Mouse (Mus musculus): ENCODE data around the gene Sephs2. TPM values are rescaled to one million over a fixed set of nuclear protein-coding genes. Genes with fewer than 3 reads are reported as not detected.
A peak's percentile ranks its signal among the peaks of the same experiment; 100 is the strongest.
"Not testable (repeated sequence)": the region's sequence is repeated elsewhere in the genome, so short reads cannot be mapped to it uniquely, and the experiment has no call there.

Gene Sephs2
- polyA plus RNA-seq, 1 experiment from 2014 or later = 105 TPM

DNA sequence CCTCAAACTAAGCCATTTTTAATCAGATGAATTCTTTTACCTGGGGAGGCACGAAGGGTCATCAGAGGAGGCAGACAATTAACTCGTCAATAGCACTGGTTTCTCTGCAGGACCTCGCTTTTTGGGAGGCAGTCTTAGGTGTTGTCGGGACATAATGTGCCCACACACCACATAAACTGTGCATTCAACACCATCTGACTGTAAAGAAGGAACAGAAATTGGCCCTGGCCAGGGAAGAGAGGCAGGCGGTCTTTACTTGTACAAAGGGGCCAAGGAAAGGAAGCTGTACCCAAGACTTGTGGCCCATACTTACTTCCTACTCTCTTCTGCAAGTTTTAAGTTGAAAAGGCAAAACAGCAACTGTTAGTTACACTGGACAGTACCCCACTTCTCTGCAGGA lies 17.3 kb downstream of the Sephs2 start:
- Histone ChIP-seq H3K36me3 (ENCODE audit: insufficient read depth, low read length) (peaks cover 23% of the 10 kb centered on the region), H3K27ac (ENCODE audit: low read length) (no peak overlapping the region), H3K27me3 (ENCODE audit: insufficient read depth, low read length) (no peaks in the 10 kb centered on the region), H3K4me3 (ENCODE audit: low read length) (no peak overlapping the region), H3K9ac (replicated peaks; ENCODE audit: low read length) (no peak overlapping the region), H3K4me2 (replicated peaks; ENCODE audit: low read depth, low read length) (no peak overlapping the region), H3K9me3 (ENCODE audit: low read length) (no peaks in the 10 kb centered on the region), H3K4me1 (ENCODE audit: insufficient read depth, low read length) (peaks cover 23% of the 10 kb centered on the region)
- no peak for ATAC-seq (ENCODE audit: low FRiP score, low TSS enrichment)
- WGBS = 92% methylated on average over 5 of the region's 5 CpGs

GRCm38 (mm10) chr7:127255965-127256364 lies 17.9 kb downstream of the Sephs2 start:
- Histone ChIP-seq H3K36me3 (ENCODE audit: insufficient read depth, low read length) (peaks cover 26% of the 10 kb centered on the region), H3K4me2 (replicated peaks; ENCODE audit: low read depth, low read length) (no peak overlapping the region), H3K27ac (ENCODE audit: low read length) (no peak overlapping the region), H3K4me3 (ENCODE audit: low read length) (no peak overlapping the region), H3K4me1 (ENCODE audit: insufficient read depth, low read length) (peaks cover 19% of the 10 kb centered on the region), H3K9me3 (ENCODE audit: low read length) (no peaks in the 10 kb centered on the region), H3K9ac (replicated peaks; ENCODE audit: low read length) (no peak overlapping the region), H3K27me3 (ENCODE audit: insufficient read depth, low read length) (no peaks in the 10 kb centered on the region)
- 85% methylated on average over 2 of the region's 2 CpGs for WGBS
- ATAC-seq (ENCODE audit: low FRiP score, low TSS enrichment) = no peak

- Histone ChIP-seq H3K4me1 (ENCODE audit: insufficient read depth, low read length) (peaks cover 17% of the 10 kb centered on the region), H3K4me2 (replicated peaks; ENCODE audit: low read depth, low read length) (peak overlapping the region; percentile 69), H3K27ac (ENCODE audit: low read length) (peak overlapping the region; percentile 93; the same call in 1 of the 2 replicates), H3K4me3 (ENCODE audit: low read length) (peak overlapping the region; percentile 68), H3K27me3 (ENCODE audit: insufficient read depth, low read length) (no peaks in the 10 kb centered on the region), H3K9ac (replicated peaks; ENCODE audit: low read length) (peak overlapping the region; percentile 73), H3K9me3 (ENCODE audit: low read length) (no peaks in the 10 kb centered on the region), H3K36me3 (ENCODE audit: insufficient read depth, low read length) (peaks cover 31% of the 10 kb centered on the region)
- no peak for ATAC-seq (ENCODE audit: low FRiP score, low TSS enrichment)
- WGBS = 14% methylated on average over 4 of the region's 4 CpGs
These were observed 18.8 kb downstream of the Sephs2 start for GRCm38 (mm10) chr7:127255008-127255407.

DNA sequence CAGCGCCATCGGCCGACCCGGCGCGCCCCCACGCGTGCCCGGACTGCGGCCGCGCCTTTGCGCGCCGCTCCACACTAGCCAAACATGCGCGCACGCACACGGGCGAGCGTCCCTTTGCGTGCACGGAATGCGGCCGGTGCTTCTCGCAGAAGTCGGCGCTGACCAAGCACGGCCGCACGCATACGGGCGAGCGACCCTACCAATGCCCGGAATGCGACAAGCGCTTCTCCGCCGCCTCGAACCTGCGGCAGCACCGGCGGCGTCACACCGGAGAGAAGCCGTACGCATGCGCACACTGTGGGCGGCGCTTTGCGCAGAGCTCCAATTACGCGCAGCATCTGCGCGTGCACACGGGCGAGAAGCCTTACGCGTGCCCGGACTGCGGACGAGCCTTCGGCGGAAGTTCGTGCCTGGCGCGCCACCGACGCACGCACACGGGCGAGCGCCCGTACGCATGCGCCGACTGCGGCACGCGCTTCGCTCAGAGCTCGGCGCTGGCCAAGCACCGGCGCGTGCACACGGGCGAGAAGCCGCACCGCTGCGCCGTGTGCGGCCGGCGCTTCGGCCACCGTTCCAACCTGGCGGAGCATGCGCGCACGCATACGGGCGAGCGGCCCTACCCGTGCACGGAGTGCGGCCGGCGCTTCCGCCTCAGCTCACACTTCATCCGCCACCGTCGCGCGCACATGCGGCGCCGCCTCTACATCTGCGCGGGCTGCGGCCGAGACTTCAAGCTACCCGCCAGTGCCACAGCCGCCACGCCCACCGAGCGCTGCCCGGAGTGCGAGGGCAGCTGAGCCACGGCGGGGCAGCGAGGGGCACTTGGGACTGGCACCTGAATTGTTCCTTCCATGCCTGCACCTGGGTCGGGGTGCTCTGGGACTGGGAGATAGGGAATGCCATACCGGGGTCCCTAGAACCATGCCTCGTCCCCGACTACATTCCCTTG lies 19.8 kb downstream of the Sephs2 start:
- ATAC-seq (ENCODE audit: low FRiP score, low TSS enrichment) = peak; percentile 94
- Histone ChIP-seq H3K4me1 (ENCODE audit: insufficient read depth, low read length) (peaks cover 9% of the 10 kb centered on the region), H3K27ac (ENCODE audit: low read length) (peak overlapping the region; percentile 93), H3K4me2 (replicated peaks; ENCODE audit: low read depth, low read length) (peak overlapping the region; percentile 69), H3K4me3 (ENCODE audit: low read length) (peak overlapping the region; percentile 68), H3K9me3 (ENCODE audit: low read length) (no peaks in the 10 kb centered on the region), H3K36me3 (ENCODE audit: insufficient read depth, low read length) (peaks cover 38% of the 10 kb centered on the region), H3K27me3 (ENCODE audit: insufficient read depth, low read length) (no peaks in the 10 kb centered on the region), H3K9ac (replicated peaks; ENCODE audit: low read length) (peak overlapping the region; percentile 86)
- under 1% methylated on average over 135 of the region's 136 CpGs for WGBS

DNA sequence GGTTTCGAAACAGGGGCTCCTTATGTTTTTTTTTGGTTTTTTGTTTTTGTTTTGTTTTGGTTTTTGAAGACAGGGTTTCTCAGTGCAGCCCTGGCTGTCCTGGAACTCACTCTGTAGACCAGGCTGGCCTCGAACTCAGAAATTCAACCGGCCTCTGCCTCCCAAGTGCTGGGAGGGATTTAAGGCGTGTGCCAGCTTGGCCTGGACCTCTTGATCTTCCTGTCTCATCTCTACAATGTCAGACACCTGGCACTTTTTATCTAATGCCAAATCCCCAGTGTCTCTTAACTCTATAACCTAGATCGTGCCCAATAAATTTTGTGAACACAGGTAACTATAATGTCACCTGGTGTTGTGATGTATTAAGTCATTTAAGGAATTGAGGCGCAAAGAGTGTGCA lies 20.5 kb downstream of the Sephs2 start:
- peaks cover 38% of the 10 kb centered on the region for H3K36me3 ChIP-seq (ENCODE audit: insufficient read depth, low read length)
- H3K27ac ChIP-seq (ENCODE audit: low read length) = peak overlapping the region; percentile 93; the same call in 1 of the 2 replicates
- H3K4me3 ChIP-seq (ENCODE audit: low read length) = peak overlapping the region; percentile 68
- peak overlapping the region; percentile 69 for H3K4me2 ChIP-seq (replicated peaks; ENCODE audit: low read depth, low read length)
- H3K27me3 ChIP-seq (ENCODE audit: insufficient read depth, low read length) = no peaks in the 10 kb centered on the region
- H3K9ac ChIP-seq (replicated peaks; ENCODE audit: low read length) = peak overlapping the region; percentile 86
- no peaks in the 10 kb centered on the region for H3K9me3 ChIP-seq (ENCODE audit: low read length)
- 78% methylated on average over 6 of the region's 6 CpGs for WGBS
- ATAC-seq (ENCODE audit: low FRiP score, low TSS enrichment) = no peak
- H3K4me1 ChIP-seq (ENCODE audit: insufficient read depth, low read length) = peaks cover 6% of the 10 kb centered on the region

GRCm38 (mm10) chr7:127252414-127252813 lies 21.4 kb downstream of the Sephs2 start:
- Histone ChIP-seq H3K4me3 (ENCODE audit: low read length) (no peak overlapping the region), H3K9ac (replicated peaks; ENCODE audit: low read length) (no peak overlapping the region), H3K27me3 (ENCODE audit: insufficient read depth, low read length) (no peaks in the 10 kb centered on the region), H3K9me3 (ENCODE audit: low read length) (no peaks in the 10 kb centered on the region), H3K4me1 (ENCODE audit: insufficient read depth, low read length) (peaks cover 6% of the 10 kb centered on the region), H3K4me2 (replicated peaks; ENCODE audit: low read depth, low read length) (no peak overlapping the region), H3K36me3 (ENCODE audit: insufficient read depth, low read length) (peaks cover 31% of the 10 kb centered on the region), H3K27ac (ENCODE audit: low read length) (no peak overlapping the region)
- 94% methylated on average over 2 of the region's 2 CpGs for WGBS
- ATAC-seq (ENCODE audit: low FRiP score, low TSS enrichment) = no peak

- peaks cover 11% of the 10 kb centered on the region for H3K4me1 ChIP-seq (ENCODE audit: insufficient read depth, low read length)
- not testable (repeated sequence) for H3K27me3 ChIP-seq (ENCODE audit: insufficient read depth, low read length); H3K9ac ChIP-seq (replicated peaks; ENCODE audit: low read length); H3K27ac ChIP-seq (ENCODE audit: low read length); H3K9me3 ChIP-seq (ENCODE audit: low read length); ATAC-seq (ENCODE audit: low FRiP score, low TSS enrichment); H3K4me3 ChIP-seq (ENCODE audit: low read length); H3K4me2 ChIP-seq (replicated peaks; ENCODE audit: low read depth, low read length)
- 87% methylated on average over 8 of the region's 8 CpGs for WGBS
- peaks cover 25% of the 10 kb centered on the region for H3K36me3 ChIP-seq (ENCODE audit: insufficient read depth, low read length)
These were observed 23.3 kb downstream of the Sephs2 start for GRCm38 (mm10) chr7:127250511-127250910.

- ATAC-seq (ENCODE audit: low FRiP score, low TSS enrichment) = peak; percentile 88
- Histone ChIP-seq H3K27me3 (ENCODE audit: insufficient read depth, low read length) (no peaks in the 10 kb centered on the region), H3K27ac (ENCODE audit: low read length) (peak overlapping the region; percentile 95), H3K9ac (replicated peaks; ENCODE audit: low read length) (peak overlapping the region; percentile 96), H3K36me3 (ENCODE audit: insufficient read depth, low read length) (peaks cover 10% of the 10 kb centered on the region; the same call in 1 of the 2 replicates), H3K4me3 (ENCODE audit: low read length) (peak overlapping the region; percentile 80), H3K9me3 (ENCODE audit: low read length) (no peaks in the 10 kb centered on the region), H3K4me1 (ENCODE audit: insufficient read depth, low read length) (peaks cover 17% of the 10 kb centered on the region), H3K4me2 (replicated peaks; ENCODE audit: low read depth, low read length) (peak overlapping the region; percentile 72)
- 7% methylated on average over 32 of the region's 33 CpGs for WGBS
These were observed 29.0 kb downstream of the Sephs2 start for GRCm38 (mm10) chr7:127244658-127245510.

DNA sequence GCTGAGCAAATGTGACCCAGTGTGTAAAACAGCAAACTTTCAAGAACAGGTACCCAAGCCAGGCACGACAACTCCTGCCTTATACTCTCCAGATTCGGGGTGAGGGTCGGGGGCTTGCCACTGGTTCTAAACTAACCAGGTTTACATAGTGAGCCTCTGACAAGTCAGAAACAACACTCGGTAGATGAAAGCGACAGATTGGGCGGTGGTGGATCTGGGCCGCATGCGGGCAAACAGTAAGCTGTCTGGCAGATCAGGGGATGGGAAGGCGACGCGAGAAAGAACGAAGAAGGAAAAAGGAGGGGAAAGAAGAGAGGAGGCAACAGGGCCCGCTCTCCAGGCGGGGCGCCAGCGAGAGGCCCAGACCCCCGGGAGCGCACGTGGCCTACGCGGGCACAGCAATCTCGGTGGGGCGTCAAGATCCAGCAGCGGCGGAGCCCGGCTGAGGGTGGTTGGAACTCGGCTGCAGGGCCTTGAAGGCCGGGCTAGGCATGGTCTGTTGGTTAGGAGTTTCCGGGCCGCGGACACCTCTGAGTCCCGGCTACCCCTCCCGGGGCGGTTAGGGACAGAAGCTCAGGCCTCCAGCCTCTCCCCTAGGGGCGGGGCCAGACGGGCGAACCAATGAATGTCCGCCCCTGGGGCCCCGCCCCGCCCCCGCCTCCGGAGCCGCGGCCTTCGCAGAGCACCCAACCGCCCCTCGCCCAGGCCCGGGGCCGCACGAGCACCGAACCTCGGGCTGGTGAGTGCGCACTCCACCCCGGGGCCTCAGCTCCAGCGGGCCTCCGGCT lies 29.8 kb downstream of the Sephs2 start, which contains the start of gene Zfp771:
TSS of gene Zfp771 (plus strand) at position 405 of the 788 bp plus-strand sequence.
- peak within 1 kb of the TSS; percentile 96 for H3K9ac ChIP-seq (replicated peaks; ENCODE audit: low read length)
- peaks cover 3% of the 10 kb centered on the region for H3K36me3 ChIP-seq (ENCODE audit: insufficient read depth, low read length)

More for the DNA sequence above, 29.8 kb downstream of the Sephs2 start, which contains the start of gene Zfp771:
- ATAC-seq (ENCODE audit: low FRiP score, low TSS enrichment) = peak; percentile 99
- Histone ChIP-seq H3K4me3 (ENCODE audit: low read length) (peak within 1 kb of the TSS; percentile 80), H3K4me1 (ENCODE audit: insufficient read depth, low read length) (peaks cover 17% of the 10 kb centered on the region), H3K4me2 (replicated peaks; ENCODE audit: low read depth, low read length) (peak within 1 kb of the TSS; percentile 72), H3K27ac (ENCODE audit: low read length) (peak within 1 kb of the TSS; percentile 95), H3K27me3 (ENCODE audit: insufficient read depth, low read length) (no peaks in the 10 kb centered on the region), H3K9me3 (ENCODE audit: low read length) (no peaks in the 10 kb centered on the region)
- WGBS = 1% methylated on average over 50 of the region's 56 CpGs
